Mouse (Mus musculus) left cerebral cortex, adult 8-10 months (tissue): ENCODE data around the gene Ppard. TPM values are rescaled to one million over a fixed set of nuclear protein-coding genes. Genes with fewer than 3 reads are reported as not detected.

Experiments used
- DNase-seq, 2 experiments: peaks; one replicate each; pipeline ENCODE4 v3.0.0; 2022; ENCODE audit warnings: low spot score in 2 of 2
- total RNA-seq, 4 experiments: library from RNA; stranded (reverse); gene quantifications; 2 replicates each; pipeline ENCODE4 v1.2.4; 2022

The Ppard gene
- total RNA-seq, 4 experiments from 2014 or later, result 26.4 to 28.8 (median 27.1) TPM

DNA sequence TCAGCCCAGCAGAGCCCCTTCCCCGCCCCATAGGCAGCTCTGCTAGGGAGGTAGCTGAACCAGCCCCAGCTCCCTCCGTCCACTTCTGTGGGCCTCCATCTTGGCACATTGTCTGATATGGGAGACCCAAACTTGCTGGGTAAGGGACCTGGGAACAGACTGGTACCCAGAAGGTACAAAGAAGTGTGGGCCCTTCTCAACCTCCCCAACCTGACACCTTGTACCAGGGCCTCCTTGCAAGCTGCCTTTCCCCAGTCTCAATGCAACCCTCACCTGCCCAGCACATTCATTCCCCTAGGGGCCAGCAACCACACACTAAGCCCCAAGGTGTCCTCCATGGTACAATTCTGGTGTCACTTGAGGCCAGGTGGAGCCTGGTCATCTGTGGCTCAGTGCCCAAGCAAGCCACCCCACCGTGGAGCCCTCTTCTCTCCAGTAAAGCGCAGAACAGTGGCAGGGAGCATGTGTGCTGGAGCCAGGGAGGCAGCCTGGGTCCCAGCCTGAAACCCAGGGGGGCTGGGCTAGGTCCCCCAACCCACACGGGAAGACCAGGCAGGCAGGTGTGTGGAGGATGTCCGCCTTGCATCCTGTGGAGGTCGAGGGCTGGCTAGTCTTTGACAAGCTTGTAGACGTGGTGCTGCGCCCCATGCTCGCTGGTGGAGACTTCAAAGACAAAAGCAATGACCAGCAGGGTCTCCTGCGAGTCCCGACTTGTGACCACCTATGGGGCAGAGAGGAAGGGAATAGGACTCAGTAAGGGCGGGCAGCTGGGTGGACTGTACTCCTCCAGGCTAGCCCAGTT, 99.8 kb downstream of the Ppard start:
- DNase-seq, result no peak

DNA sequence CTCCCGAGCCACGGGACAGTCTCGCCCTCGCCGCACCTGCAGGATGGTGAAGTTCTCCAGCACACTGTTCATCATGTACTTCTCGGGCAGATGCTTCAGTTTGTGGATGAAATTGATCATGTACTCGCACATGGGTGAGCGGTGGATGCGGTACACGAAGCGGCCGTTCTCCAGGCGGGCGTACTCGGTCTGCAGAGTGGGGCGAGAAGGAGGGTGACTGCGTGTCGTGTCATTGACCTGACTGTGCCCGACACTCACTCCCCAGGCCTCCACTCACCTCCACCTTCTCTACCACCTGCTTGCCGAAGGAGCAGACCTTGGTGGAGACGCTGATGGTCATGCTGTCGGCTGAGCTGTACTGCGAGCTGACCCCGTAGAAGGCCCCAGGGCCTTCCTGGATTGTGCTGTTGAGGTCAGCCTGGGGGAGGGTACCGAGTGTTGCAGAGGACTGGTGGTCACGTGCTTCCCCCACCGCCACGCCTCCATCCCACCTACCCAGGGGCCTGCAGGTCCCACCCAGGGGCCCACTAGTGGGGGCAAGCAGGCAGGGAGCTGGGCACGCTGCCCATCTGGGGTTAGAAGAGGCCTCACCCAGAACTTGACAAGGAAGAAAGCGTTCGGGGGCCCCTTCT, 100.5 kb downstream of the Ppard start:
- DNase-seq, result no peak

DNA sequence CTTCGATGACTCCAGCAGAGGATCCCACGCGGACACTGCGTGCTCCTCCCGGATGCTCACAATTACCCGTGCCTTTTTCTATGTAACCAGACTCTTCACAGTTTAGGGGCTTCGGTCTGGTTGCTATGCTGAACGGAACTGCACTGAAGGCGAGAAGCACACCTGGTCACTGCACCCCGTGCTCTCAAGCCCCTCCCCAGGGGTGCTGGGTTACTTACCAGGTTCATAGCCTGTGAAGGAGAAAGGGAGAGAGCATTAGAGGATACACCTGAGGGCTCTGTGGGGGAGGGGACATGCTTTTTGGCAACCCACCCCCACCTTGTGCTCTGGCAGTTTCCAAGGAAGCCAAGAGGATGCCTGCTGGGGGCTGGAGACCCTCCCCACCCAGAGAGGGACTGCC, 102.8 kb downstream of the Ppard start:
- no peak for DNase-seq

DNA sequence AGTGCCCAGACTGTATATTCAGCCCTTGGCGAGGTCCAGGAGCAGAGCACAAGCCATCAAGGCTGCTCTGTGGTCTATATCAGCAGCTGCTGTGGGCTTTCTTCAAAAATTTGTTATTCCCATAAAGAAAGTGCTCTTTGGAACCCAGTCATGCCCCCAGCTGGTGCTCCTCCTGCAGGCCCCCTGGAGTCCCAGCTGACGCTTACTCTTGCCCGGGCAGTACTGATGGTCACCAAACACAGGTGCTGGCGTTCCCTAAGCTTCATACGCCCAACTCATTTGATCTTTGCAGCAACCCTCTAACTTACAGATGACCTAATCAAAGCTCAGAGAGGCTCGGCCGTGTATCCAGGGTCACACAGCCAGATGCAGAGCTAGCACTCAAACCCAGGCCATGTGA, 105.0 kb downstream of the Ppard start:
- DNase-seq, result no peak

DNA sequence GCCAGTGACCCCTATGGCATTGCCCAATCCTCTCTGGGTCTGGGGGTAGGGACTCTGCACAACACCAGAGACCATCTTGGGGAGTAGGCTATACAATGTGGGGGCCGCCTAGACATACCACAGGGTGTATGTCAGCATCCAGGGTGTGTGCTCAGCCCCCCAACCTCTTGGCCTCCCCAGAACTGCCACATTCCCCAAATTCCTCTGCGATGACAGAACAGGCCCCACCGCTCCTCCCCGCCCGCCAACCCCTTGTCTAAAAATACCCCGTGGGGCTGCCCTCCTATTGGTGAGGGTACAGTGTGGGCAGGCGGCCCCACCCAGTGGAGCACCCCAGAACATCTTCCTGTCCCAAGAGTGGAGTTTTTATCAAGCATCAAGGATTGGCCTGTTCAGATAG, 108.1 kb downstream of the Ppard start:
- no peak for DNase-seq

DNA sequence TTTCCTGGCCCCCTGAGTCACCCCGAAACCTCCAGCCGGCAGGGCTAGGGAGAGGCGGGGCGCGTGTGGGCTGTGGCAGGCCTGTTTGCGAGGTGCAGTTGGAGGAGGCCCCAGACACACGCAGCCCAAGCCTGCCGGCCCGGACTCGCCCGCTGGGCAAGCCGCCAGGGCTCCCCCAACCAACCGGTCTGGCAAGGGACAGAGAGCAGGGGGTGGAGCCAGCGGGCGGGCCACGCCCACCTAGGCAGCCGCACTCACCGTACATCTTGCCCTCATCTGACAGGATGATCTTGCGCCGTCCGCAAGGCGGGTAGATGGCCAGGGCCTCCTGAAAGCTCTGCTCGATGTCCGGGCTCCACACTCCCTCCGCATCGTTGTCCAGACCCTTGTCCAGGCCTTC, 108.6 kb downstream of the Ppard start:
- peak in 1 of 2 experiments; percentile 58 for DNase-seq

DNA sequence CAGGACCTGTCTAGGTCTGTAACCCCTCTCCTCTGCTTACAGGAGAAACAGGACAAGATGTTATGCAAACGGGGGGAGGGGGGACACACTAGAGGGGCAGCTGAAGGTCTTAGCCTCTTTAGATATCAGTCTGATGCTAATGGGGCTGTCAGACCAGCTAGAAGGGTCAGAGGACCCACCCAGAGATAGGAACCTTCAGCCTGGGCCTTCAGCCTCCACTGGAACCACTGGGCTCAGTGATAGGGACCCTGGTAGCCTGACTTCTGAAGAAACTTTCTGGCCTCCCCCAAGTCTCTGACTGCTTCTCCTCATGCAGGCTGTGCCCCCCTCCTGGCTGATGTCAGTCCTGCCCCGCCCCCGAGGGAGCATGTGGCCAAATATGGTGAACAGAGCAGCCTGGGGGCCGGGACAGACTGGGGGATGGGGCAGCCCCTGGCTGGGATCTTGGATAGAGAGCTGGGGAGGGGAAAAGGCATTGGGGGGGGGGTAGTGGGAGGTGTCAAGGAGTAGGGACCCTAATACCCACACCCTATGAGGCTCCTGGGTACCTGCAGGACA, 111.6 kb downstream of the Ppard start:
- no peak for DNase-seq

DNA sequence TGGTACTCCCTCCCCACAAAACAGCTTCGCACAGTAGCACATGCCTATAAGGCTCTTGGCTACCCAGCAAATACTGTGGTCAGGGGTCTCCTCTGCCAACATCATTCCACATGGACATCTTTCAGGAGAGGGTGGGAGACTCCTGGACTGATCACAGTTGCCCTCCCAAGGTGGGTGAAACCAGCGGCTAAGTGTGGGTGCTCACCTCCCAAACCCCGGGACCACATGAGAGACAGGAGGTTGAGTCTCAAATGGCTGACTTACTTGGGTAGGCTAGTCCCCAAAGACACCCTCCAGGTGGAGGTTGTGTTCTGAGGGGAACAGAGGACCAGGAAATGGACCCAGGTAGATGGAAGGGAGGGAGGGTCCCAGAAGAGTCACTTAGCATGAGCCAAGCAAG, 112.2 kb downstream of the Ppard start:
- DNase-seq, result no peak

DNA sequence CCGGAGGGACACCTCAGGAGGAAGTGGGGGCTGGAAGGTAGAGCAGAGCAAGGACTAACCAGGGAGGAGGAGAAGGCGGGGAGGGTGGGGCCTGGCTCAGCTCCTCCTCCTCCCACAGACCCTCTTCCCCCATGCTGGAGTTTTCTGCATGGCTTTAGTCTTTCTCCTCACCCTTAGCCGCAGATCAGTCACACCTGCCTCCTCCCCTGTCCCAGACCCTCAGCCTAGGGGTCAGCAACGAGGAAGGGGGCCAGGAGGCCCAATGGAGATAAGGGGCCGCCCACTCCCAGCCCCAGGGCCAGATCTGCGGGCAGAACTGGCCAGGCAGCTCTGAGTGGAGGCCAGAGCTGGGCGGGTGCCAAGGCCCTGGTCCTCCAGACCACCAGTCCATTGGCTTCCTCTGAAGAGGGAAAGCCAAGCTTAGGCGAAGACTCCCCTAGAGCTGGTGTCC, 112.8 kb downstream of the Ppard start:
- no peak for DNase-seq

DNA sequence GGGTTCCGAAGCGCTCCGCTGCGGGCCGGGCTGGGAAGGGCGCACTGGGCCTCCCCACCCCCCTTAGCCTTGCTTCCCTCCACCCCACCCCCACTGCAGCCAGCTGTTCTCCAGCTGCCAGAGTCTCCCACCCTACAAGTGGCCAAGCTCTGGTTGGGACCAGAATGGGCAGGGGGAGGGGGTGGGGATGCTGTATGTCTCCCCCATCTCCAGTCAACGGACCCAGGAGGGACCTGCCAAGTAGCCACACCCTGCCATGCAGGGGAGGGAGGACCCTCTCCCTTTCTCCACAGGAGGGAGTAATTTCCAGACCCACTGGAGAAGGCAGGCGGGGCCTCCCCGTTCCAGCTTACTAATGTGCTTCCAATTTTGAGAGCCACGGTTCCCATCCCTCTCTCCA, 113.4 kb downstream of the Ppard start:
- no peak for DNase-seq

DNA sequence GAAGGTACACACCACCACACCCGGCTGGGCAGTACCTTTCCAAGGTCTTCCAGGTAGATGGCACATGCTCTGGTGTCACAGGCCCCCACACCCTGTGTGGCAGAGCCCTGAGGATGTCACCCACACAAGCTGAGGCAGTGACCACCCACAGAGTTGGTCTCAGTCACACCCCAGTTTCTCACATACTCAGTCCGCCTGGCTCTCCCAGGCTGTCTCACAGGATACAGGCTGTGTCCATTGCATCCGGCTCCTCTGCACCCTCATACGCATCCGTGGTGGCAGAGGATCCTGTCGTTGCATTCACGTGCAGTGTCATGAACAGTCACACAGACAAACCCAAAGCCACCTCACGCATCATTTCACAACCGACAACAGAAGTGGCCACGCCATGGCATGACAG, 114.8 kb downstream of the Ppard start:
- DNase-seq, result no peak

DNA sequence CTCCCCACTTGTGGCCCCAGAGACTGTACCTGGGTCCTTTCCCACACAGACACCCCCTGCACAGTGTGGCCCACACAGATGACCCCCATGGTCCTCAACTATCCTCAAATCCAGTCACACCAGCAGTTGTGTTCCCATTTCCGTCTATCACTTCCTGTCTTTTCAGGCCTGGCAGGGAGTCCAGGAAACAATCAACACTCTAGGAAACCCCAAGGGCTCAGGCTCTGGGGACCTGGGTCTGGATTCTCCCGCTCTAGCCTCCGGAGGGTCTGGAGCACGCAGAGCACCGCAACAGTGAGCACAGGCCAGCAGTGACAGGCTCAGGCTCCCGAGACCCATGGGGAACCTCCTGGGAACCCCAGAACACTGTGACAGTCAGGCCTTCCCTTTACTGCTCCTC, 115.7 kb downstream of the Ppard start:
- DNase-seq, result no peak

DNA sequence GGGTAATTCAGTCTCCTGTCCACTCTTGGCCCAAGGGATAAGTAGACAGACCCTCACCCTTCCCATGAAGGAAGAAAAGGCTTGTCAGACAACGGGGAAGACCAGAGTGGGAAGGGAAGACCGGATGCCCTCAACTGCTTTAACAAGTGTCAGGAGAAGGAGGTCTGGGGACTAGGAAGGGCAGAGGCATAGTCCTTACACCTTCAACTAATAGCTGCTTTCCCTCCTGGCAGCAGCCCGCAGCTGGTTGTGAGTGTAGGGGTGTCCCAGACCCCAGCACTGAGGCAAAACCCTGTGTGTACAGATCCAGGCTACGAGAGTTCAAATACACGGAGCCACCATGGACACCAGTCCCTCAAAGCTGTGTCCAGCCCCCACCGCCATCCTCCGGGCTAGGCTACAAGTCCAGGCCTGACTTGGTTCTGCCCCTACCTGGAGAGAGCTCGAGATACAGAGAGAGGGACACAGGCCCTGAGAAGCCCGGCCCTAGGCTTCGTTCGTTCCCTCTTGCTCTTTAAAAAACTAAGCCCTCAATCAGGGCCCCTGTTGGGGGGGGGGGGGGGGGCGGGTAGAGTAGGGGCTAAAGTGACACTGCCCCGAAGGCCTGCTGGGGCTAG, 116.9 kb downstream of the Ppard start:
- DNase-seq, result no peak

DNA sequence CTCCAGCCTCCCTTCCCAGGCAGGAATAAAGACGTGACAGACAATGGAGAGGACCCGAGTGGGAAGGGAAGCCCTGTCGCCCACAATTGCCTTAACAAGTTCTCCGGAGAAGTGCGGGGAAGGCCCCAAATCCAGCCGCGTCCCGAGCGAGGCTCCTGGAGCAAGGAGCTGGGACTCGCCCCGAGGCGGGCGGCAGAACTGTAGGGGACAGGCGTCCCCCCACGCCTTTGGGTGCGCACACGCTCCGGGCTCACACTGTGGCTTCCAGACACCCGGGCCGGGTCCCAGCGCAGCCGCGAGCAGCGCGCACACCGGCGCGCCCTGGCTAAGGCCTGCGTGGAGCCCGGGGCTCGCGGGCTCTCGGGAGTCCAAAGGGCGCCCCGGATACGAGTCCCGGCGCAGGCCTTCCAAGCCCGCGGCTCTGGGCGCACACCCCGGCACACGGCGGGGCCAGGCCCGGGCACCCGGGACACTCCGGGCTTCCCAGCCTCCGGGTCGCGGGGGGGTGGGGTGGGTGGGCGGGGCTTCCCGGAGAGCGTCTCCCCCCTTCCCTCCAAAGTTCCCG, 117.5 kb downstream of the Ppard start:
- no peak for DNase-seq

DNA sequence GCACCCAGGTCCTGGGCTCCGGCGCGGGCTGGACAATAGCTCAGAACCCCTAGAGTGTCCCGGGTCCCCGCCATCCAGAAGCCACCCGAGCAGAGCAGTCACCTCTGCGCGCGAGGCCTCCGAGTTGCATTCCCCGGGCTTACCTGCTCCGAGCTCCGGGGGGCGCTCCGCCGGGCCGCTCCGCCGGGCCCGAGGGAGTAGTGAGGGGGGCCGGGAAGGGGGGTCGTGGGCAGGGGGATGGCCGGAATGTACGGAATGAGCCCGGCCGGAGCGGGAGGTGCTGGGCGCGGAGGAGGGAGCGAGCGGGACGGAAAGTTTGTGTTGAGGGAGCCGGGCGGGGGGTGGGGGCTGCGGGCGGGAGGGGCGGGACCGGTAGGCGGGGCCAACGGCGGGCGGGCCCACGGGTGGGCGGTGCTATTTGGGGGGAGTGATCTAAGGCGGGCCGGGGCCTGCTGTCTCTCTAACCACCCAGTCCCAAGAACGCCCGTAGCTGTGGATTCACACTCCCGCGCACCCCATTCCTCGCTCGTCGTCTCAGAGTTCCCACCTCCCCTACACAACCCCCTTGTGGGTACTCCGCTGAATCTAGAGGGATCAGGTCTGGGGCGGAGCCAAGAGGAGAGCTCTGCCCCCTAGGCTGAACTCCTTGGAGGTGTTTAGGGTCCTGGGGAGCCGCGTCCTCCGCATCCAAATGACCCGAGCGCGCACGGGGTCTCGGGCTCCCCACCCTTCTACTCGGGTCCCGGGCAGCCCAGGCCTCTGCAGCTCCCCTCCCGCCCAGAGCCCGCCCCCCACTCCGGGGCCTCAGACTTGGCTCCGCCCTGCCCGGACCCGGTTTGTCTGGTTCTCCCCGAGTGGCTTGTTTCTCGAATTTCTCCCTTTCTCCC, 118.2 kb downstream of the Ppard start, which contains the start of gene Tead3:
Tead3 (minus strand) TSS at position 352 of the 887 bp plus-strand sequence.
- no peak for DNase-seq

Other genes starting within 250 kb of the Ppard start
- gene Tcp11, start 152.1 kb upstream of the Ppard start, total RNA-seq, result 1 to 10 TPM in 1 of 4 experiments, under 1 TPM in 3; 0.41 to 1.0 (median 0.56) TPM
- gene Scube3, start 90.6 kb upstream of the Ppard start, total RNA-seq, result 1 to 10 TPM; 7.2 to 8.6 (median 7.7) TPM
- gene Zfp523, start 55.6 kb upstream of the Ppard start, total RNA-seq, result 100 to 1,000 TPM in 3 of 4 experiments, 10 to 100 TPM in 1; 97.7 to 106 (median 102) TPM
- 1 to 10 TPM; 2.8 to 5.5 (median 3.7) TPM for gene Def6, start 24.9 kb upstream of the Ppard start, total RNA-seq
- gene Fance, start 80.8 kb downstream of the Ppard start, total RNA-seq, result 10 to 100 TPM; 29.4 to 31.2 (median 30.5) TPM
- 100 to 1,000 TPM; 323 to 368 (median 355) TPM for gene Rpl10a, start 95.8 kb downstream of the Ppard start, total RNA-seq
- 1 to 10 TPM; 2.3 to 4.0 (median 3.0) TPM for gene Tead3, start 118.1 kb downstream of the Ppard start, total RNA-seq
- under 1 TPM in 1 of 4 experiments, not detected in 3; 0.27 TPM for gene Tulp1, start 132.5 kb downstream of the Ppard start, total RNA-seq